Mouse (Mus musculus) right cerebral cortex, postnatal 25 days (tissue): ENCODE results near the gene Lyg2.

Experiments used
- DNase-seq: peaks from one replicate; pipeline ENCODE4 v3.0.0; 2022

Lyg2 gene

DNA sequence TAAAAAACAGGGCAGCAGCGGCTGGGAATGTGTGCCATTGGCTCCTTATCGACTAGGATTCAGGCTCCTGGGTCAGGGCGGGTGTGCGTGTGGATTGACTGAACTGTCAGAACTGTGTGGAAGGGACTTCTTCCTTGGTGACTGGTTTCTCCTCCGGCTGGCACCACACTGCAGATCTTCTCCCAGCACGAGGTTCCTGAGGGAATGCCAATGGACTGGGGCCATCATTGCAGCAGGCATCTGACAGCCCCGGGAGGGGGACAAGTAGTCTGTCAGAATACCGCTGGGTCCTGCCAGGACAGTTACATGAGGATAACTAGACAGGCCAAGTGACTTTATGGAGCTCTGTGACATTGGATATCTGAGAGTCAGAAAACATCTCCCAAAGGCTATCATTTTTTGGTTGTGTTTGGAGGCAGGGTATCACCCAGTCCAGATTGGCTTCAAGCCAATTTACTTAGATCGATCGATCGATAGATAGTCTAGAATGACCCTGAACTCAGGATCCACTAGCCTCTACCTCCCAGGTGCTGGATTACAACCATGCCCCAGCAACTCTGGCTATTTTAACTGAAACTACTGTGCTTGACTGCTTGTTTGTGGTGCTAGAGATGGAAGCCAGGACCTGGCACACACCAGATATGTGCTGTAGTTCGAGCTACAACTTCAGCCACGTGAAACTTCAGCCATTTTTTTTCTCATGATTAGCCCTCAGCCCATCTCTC is 38.4 kb downstream of the Lyg2 start:
- no peak for DNase-seq

DNA sequence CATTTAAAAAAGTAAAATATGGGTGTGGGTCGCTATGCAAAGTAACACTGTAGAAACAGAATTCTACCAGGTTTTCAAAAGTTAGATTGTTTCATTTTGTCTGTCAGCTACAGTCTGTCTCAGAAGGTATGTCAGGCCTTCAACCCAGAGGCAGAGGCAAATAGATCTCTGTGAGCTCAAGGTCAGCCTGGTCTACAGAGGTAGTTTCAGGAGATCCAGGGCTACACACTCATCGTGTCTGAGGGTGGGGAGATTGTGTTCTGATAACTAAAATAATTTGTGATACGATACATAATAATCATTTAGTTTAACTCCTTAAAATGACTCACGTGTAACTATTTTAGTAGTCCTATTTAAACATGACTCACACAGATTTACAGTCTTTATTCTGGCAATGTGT is 43.1 kb downstream of the Lyg2 start:
- no peak for DNase-seq

DNA sequence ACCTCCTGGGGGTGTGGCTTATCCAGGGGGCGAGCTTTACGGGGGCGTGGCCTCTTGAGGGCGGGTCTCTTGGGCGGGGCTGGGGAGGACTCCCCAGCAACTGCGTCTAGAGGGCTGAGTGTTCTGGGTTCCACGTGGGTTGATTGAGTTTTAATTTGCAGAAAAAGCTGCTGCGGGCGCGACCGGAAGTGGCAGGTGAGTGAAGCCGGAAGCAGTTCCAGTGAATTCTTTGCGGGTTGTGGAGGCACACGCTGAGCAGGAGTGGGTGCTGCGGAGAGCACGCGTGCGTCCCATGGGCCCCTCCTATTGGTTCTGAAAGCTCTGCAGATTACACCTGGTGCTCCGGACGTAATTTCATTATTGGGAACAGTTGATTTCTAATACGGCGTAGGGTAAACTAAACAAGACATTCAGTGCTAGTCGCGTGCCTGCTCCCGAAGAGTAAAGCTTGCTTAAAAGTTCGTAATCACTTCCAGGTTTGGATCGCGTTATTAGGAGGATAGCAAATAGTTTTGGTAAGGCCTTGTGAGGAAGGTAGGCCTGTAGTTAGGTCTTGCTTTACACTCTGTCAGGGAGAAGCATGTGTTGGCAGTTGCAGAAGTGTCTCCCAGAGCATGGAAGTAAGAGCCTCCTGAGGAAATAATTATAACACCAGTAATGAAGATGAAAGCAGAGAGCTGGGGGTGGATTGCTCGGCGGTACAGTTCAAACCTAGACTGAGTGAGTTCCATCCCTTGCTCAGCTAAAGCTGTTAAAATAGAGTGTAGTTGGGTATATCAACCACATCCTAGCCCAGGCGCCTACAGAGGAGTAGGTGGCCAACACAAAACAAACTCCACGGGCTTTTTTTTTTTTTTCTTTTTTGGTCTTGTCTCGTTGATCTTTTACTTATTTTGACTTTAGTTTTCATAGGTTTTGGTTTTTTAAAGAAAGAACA is 43.9 kb downstream of the Lyg2 start:
- DNase-seq, result peak; percentile 81

GRCm38 (mm10) chr1:37871704-37872103 is 44.6 kb downstream of the Lyg2 start, which contains the start of gene Lipt1:
Gene Lipt1, plus strand, starts transcription at chr1:37871738.
- DNase-seq, result no peak

GRCm38 (mm10) chr1:37869362-37869761 is 46.9 kb downstream of the Lyg2 start:
- no peak for DNase-seq

GRCm38 (mm10) chr1:37868640-37869039 is 47.7 kb downstream of the Lyg2 start:
- no peak for DNase-seq

DNA sequence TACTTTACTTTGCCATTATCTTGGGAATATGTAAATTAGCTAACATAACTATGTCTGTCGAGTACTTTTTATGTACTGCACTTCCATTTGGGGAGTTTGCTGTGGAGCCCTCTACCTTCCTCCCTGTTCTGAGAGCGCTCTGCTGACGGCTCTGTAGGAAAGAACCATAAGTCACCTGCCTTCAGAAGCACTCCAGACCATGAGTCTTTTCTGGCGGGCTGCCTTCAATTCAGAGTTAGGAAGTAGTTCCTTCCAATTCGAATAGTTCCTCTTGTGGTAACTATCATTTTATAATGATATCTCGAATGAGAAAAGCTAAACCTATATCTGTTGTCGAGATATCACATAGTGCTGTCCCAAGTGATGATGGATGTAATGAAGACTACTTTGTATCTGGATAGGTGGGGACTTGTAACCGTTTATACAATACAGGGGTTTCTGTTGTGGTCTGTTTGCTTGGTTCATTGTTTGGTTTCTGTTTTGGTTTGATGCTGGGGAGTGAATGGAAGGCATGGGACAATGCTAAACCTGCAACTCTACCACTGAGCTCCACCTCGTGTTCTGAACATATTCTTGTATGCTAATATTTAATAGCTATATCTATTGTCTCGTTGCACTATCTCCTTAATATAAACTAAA is 48.5 kb downstream of the Lyg2 start:
- no peak for DNase-seq

DNA sequence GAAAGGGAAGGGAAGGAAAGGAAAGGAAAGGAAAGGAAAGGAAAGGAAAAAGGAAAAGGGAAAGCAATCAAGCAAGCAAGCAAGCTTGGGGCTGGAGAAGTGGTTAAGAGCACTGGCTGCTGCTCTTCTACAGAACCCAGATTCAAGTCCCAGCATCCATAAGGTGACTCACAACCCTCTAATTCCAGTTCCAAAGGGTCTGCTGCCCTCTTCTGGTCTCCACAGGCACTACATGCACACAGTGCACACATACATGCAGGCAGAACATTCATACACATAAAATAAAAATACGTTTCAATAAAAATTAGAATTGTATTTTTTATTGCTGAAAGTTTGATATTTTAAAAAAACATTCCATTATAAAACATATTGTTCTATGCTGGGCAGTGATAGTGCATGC is 49.2 kb downstream of the Lyg2 start:
- no peak for DNase-seq

GRCm38 (mm10) chr1:37866286-37866685 is 50.0 kb downstream of the Lyg2 start, which contains the start of gene Tsga10:
Gene Tsga10, minus strand, starts transcription at chr1:37866429.
- no peak for DNase-seq

DNA sequence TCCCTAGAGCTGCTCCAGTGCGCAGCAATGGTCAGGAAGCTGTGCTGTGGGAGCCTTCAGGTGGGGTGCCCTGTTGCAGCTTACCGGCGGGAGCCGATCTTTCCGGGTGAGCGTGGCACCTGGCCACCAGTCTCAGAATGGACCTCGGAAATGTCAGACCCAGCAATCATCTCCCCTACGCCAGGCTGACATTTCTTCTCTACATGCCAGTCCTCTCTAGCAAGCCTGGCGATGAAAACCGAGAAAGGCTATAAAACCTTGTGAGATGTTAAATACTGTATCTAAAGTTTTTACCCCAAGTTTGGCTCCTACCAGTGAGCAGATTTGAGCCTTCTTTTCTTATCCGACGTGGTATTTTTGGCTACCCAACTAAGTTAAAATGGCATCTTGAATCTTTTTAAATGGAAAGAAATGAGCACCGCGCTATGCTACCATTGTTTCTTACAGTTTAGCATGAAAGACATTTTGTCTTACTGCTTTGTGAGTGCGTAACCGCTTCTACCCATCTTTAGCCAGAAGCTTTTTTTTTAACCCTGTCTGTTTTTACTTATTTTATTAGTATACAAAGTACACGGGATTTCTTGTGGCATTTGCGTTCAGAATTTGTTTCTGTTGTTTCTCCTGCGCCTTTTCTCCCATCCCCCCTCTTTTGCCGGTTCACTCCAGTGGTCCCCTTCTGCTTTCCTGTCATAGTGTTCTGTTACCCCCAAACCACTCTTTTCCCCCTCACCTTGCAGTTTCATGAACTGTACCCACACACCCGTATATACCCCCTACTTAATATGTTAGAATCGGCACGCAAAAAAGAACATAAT is 50.7 kb downstream of the Lyg2 start:
- no peak for DNase-seq

DNA sequence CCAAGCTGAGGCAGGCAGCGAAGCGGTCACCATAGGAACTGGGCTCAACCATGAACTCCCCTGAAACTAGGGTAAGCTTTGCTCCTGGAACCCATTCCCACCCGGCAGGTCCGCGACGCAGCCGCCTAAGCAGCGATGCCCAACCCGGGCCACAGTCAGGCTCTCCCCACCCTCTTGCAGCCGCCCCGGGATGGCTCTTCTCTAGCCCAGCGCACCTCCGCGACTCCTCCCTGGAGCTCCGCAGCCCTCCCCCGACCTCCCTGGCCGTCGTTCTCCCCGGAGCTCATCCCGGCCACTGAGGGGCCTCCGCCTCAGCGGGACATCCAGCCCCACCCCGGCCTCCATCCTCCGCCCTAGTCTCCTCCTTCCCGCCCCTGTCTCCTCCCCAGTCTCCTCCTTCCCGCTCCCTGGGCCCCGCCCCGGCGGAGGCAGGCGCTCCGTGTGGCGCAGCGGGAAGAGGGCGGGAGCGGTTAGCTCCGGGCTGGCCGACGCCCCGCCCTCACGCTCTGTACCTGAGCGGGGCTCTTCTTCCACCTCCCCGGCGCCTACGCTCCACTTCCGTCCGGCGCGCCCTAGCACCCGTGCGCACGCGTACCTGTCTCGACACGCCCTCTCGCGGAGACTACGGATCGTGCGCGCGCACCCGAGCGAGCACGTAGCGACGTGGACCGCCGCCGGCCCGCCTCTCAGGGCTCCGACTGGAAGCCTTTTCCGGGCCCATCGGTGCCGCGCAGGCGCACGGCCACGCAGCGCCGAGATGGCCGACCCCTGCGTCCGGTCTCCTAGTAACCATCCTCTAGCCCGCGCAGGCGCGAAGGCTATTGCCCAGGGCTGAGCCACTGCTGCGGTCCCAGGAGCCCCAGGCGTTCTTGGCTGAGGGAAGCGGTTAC is 51.5 kb downstream of the Lyg2 start:
- DNase-seq, result peak; percentile 100
